In the genomic region with DNA sequence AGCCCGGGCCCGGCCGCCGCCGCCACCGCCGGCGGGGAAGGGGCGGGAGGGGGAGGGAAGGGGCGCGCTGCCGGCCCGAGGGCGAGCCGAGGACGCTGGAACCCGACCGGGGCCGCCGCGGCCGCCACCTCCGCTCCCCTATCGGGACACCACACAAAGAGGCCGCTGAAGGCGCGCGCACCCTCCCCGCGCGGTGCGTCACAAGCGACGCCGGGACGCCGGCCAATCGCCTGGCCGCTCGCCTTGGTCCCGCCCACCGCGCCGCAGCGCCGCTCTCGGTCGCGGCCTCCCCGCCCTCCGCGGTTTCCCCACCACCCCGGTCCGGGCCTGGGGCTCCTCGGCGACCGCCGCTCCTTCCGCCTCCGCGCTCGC, we compare ENCODE assay signal across 8 mouse cellular contexts. TPM values are rescaled to one million over a fixed set of nuclear protein-coding genes. Genes with fewer than 3 reads are reported as not detected.
DNase-seq lines count a peak whose midpoint lies in the region; ATAC-seq and TF ChIP-seq lines count a peak whose summit lies in the region.

Gene Hnrnpa0 (minus strand): TSS at position 161 of the 372 bp plus-strand sequence.

- peak within 1 kb of the TSS; percentile 95 for H3K9ac ChIP-seq in ES-Bruce4 (ENCODE audit: low read depth, poor library complexity, severe bottlenecking)
- H3K9ac ChIP-seq in forebrain, embryonic 14.5 days (ENCODE audit: low read length) = peak within 1 kb of the TSS; percentile 99
- H3K9ac ChIP-seq in liver, embryonic 16.5 days (ENCODE audit: low read depth, low read length) = peak within 1 kb of the TSS; percentile 97
- peak within 1 kb of the TSS; percentile 100 for H3K9ac ChIP-seq in neural tube, embryonic 12.5 days
- peak within 1 kb of the TSS; percentile 99 for H3K9ac ChIP-seq in stomach, postnatal 0 days (ENCODE audit: low read length)

- no peaks in the 10 kb centered on the region for H3K9me3 ChIP-seq in ES-Bruce4 (replicated peaks; ENCODE audit: control insufficient read depth, insufficient read depth, low read length, poor library complexity, severe bottlenecking)
- H3K9me3 ChIP-seq in forebrain, embryonic 14.5 days (replicated peaks; ENCODE audit: control insufficient read depth, low read length) = no peaks in the 10 kb centered on the region
- no peaks in the 10 kb centered on the region for H3K9me3 ChIP-seq in liver, embryonic 16.5 days (replicated peaks; ENCODE audit: control insufficient read depth, low read length)
- H3K9me3 ChIP-seq in neural tube, embryonic 12.5 days = no peaks in the 10 kb centered on the region
- no peaks in the 10 kb centered on the region for H3K9me3 ChIP-seq in stomach, postnatal 0 days (ENCODE audit: control insufficient read depth, low read length)

- no peaks in the 10 kb centered on the region for H3K4me1 ChIP-seq in ES-Bruce4 (ENCODE audit: control insufficient read depth, insufficient read depth, low read length)
- H3K4me1 ChIP-seq in forebrain, embryonic 14.5 days (ENCODE audit: control insufficient read depth, insufficient read depth, low read length) = peaks cover 22% of the 10 kb centered on the region
- H3K4me1 ChIP-seq in liver, embryonic 16.5 days (ENCODE audit: control insufficient read depth, low read depth, low read length) = peaks cover 29% of the 10 kb centered on the region
- peaks cover 25% of the 10 kb centered on the region for H3K4me1 ChIP-seq in neural tube, embryonic 12.5 days
- no peaks in the 10 kb centered on the region; the same call in 1 of the 2 replicates for H3K4me1 ChIP-seq in stomach, postnatal 0 days (replicated peaks; ENCODE audit: control insufficient read depth, insufficient read depth)

- TF ChIP-seq POLR2A in ES-Bruce4 (IDR thresholded peaks at IDR 0.05; ENCODE audit: insufficient read depth, low read length) = no peak

- peak; percentile 97 for DNase-seq in forebrain, embryonic 14.5 days (ENCODE audit: low spot score)
- DNase-seq in heart, postnatal 10 days = peak; percentile 95 to 96
- DNase-seq in large intestine, adult 2 months (ENCODE audit: low read depth, low spot score) = no peak
- peak; percentile 96 for DNase-seq in stomach, postnatal 0 days (ENCODE audit: low spot score)

- H3K27me3 ChIP-seq in ES-Bruce4 (ENCODE audit: control insufficient read depth, insufficient read depth, low read length, poor library complexity, severe bottlenecking) = no peaks in the 10 kb centered on the region
- H3K27me3 ChIP-seq in forebrain, embryonic 14.5 days (replicated peaks; ENCODE audit: control insufficient read depth, insufficient read depth, low read length) = no peaks in the 10 kb centered on the region
- H3K27me3 ChIP-seq in liver, embryonic 16.5 days (ENCODE audit: control insufficient read depth, insufficient read depth, low read depth, low read length) = no peaks in the 10 kb centered on the region
- H3K27me3 ChIP-seq in neural tube, embryonic 12.5 days (replicated peaks) = no peaks in the 10 kb centered on the region
- H3K27me3 ChIP-seq in stomach, postnatal 0 days (ENCODE audit: control insufficient read depth, insufficient read depth, low read length) = no peaks in the 10 kb centered on the region

- under 1% methylated on average over 45 of the region's 62 CpGs for WGBS in forebrain, embryonic 14.5 days
- 1% methylated on average over 54 of the region's 62 CpGs for WGBS in large intestine, adult 2 months
- 0% methylated on average over 26 of the region's 62 CpGs for WGBS in liver, embryonic 16.5 days (ENCODE audit: insufficient replicate concordance)
- WGBS in neural tube, embryonic 12.5 days = under 1% methylated on average over 51 of the region's 62 CpGs
- 0% methylated on average over 16 of the region's 62 CpGs for WGBS in stomach, postnatal 0 days

- intact Hi-C loops in heart, postnatal 10 days (cut with DNase I) = no loop called here

- ATAC-seq in cerebellum, adult (ENCODE audit: insufficient number of reproducible peaks, low FRiP score, low TSS enrichment) = peak; percentile 65
- peak; percentile 95 for ATAC-seq in forebrain, embryonic 14.5 days
- ATAC-seq in liver, embryonic 16.5 days (ENCODE audit: low read depth) = peak; percentile 88
- peak; percentile 97 for ATAC-seq in neural tube, embryonic 12.5 days (ENCODE audit: low FRiP score, low read depth)
- ATAC-seq in stomach, postnatal 0 days (ENCODE audit: low FRiP score, low TSS enrichment) = peak; percentile 93

- H3K4me2 ChIP-seq in forebrain, embryonic 14.5 days (ENCODE audit: low read length) = peak within 1 kb of the TSS; percentile 75
- H3K4me2 ChIP-seq in liver, embryonic 16.5 days (ENCODE audit: low read depth, low read length) = peak within 1 kb of the TSS; percentile 86
- H3K4me2 ChIP-seq in neural tube, embryonic 12.5 days (replicated peaks) = peak within 1 kb of the TSS; percentile 81
- peak within 1 kb of the TSS; percentile 81 for H3K4me2 ChIP-seq in stomach, postnatal 0 days (replicated peaks; ENCODE audit: low read depth)

- no peak for TF ChIP-seq CTCF in ES-Bruce4 (IDR thresholded peaks at IDR 0.05; ENCODE audit: low read depth, low read length)
- TF ChIP-seq CTCF in stomach, postnatal 0 days (IDR thresholded peaks at IDR 0.05; ENCODE audit: low read depth) = no peak

- peaks cover 17% of the 10 kb centered on the region for H3K36me3 ChIP-seq in ES-Bruce4 (ENCODE audit: control insufficient read depth, insufficient read depth, low read length, poor library complexity, severe bottlenecking)
- H3K36me3 ChIP-seq in forebrain, embryonic 14.5 days (ENCODE audit: control insufficient read depth, insufficient read depth, low read length) = peaks cover 18% of the 10 kb centered on the region; the same call in 1 of the 2 replicates
- H3K36me3 ChIP-seq in liver, embryonic 16.5 days (ENCODE audit: control insufficient read depth, insufficient read depth) = peaks cover 2% of the 10 kb centered on the region; the same call in 1 of the 2 replicates
- H3K36me3 ChIP-seq in neural tube, embryonic 12.5 days = no peaks in the 10 kb centered on the region; the same call in 1 of the 2 replicates
- no peaks in the 10 kb centered on the region for H3K36me3 ChIP-seq in stomach, postnatal 0 days (ENCODE audit: control insufficient read depth, insufficient read depth, low read length)

- peak within 1 kb of the TSS; percentile 89 for H3K27ac ChIP-seq in ES-Bruce4 (ENCODE audit: insufficient read depth, low read length)
- peak within 1 kb of the TSS; percentile 100 for H3K27ac ChIP-seq in forebrain, embryonic 14.5 days (ENCODE audit: low read depth, low read length)
- H3K27ac ChIP-seq in liver, embryonic 16.5 days (ENCODE audit: low read length) = peak within 1 kb of the TSS; percentile 96
- H3K27ac ChIP-seq in neural tube, embryonic 12.5 days = peak within 1 kb of the TSS; percentile 97
- peak within 1 kb of the TSS; percentile 99 for H3K27ac ChIP-seq in stomach, postnatal 0 days (replicated peaks)

- peak within 1 kb of the TSS; percentile 95 for H3K4me3 ChIP-seq in ES-Bruce4 (ENCODE audit: low read depth, low read length)
- H3K4me3 ChIP-seq in forebrain, embryonic 14.5 days (ENCODE audit: low read depth, low read length) = peak within 1 kb of the TSS; percentile 97
- H3K4me3 ChIP-seq in liver, embryonic 16.5 days (ENCODE audit: low read depth, low read length) = peak within 1 kb of the TSS; percentile 92
- H3K4me3 ChIP-seq in neural tube, embryonic 12.5 days = peak within 1 kb of the TSS; percentile 99
- peak within 1 kb of the TSS; percentile 91 for H3K4me3 ChIP-seq in stomach, postnatal 0 days (ENCODE audit: low read depth, low read length)

- TF ChIP-seq EP300 in ES-Bruce4 (IDR thresholded peaks at IDR 0.05; ENCODE audit: insufficient read depth, low read depth, low read length) = no peak
- no peak for TF ChIP-seq EP300 in stomach, postnatal 0 days (optimal IDR thresholded peaks at IDR 0.05)

RNA-seq across cellular contexts. Expression of gene Hnrnpa0, which starts in this region (rescaled TPM):
- 166 and 181 TPM in 2 replicates for polyA plus RNA-seq in ES-Bruce4 (2011; ENCODE audit: insufficient read depth, insufficient read length, low read depth, missing spikeins)
- 66.7 and 83.1 TPM in 2 replicates for polyA plus RNA-seq in forebrain, embryonic 14.5 days (2014; fragmentation: Nextera tagmentation; extraction: Ambion mirVana)
- total RNA-seq in heart, postnatal 10 days (2021) = 100 to 1,000 TPM; 139 to 141 TPM
- polyA plus RNA-seq in large intestine, adult 2 months (2012; rRNA removed) = 34.9 and 41.4 TPM in 2 replicates
- polyA plus RNA-seq in liver, embryonic 16.5 days (2015; fragmentation: Nextera tagmentation; extraction: Ambion mirVana) = 5.2 and 5.4 TPM in 2 replicates
- 44.4 and 54.5 TPM in 2 replicates for polyA plus RNA-seq in neural tube, embryonic 12.5 days (2016; fragmentation: Nextera tagmentation; extraction: Ambion mirVana)
- polyA plus RNA-seq in stomach, postnatal 0 days (2015; fragmentation: Nextera tagmentation; extraction: Ambion mirVana) = 21.1 and 24.6 TPM in 2 replicates
